Mouse (Mus musculus): ENCODE data around the gene Dusp23.

- TF ChIP-seq CTCF (IDR thresholded peaks at IDR 0.05; ENCODE audit: borderline replicate concordance, insufficient read depth, low read length) = no peak
- TF ChIP-seq POLR2A (IDR thresholded peaks at IDR 0.05; ENCODE audit: low read depth, low read length) = no peak
These were observed 47.7 kb downstream of the Dusp23 start for GRCm38 (mm10) chr1:172585026-172585425.

Data from embryonic fibroblast, embryonic 13.5 days (primary cell).